ENCODE assay signal across 8 mouse cellular contexts in the genomic region with DNA sequence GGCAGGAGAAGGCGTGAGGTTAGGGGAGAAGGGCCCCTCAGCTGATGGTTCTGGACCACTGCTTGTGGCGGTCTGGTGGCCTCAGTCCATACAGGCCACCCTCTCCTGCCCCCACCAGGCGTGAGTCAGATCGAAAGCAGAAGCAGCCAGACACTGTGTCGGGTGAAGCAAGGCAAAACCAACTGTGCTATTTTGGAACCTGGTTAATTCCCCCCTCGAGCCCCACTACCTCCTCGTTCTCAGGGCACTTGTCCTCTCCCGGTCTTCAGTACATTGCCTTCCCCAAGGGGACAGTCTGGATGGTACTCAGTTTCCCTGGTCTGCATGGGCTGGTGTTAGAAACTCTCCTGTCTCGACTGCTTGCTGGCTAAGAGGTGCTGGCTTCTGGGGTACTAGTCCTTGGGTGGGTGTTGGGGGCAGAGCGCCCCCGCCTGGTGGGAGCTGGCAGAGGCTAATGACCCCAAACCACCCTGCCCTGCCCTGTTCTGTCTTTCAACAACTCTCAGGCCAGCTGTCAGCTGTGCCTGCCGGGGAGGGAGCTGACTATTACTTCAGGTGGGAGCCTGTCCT. TPM values are rescaled to one million over a fixed set of nuclear protein-coding genes. Genes with fewer than 3 reads are reported as not detected.
DNase-seq lines count a peak whose midpoint lies in the region; ATAC-seq lines count a peak whose summit lies in the region.

No protein-coding gene starts in this region.

- H3K9me3 ChIP-seq in liver, embryonic 15.5 days (replicated peaks) = no peaks in the 10 kb centered on the region

- 14% methylated on average over 12 of the region's 12 CpGs for WGBS in liver, embryonic 15.5 days (ENCODE audit: insufficient replicate concordance)

- no peak overlapping the region for H3K9ac ChIP-seq in liver, embryonic 15.5 days

- no peak overlapping the region for H3K4me3 ChIP-seq in liver, embryonic 15.5 days (replicated peaks)

- H3K27me3 ChIP-seq in liver, embryonic 15.5 days = 0 out of 2 replicates have a peak, but pooled peaks cover 3% of the 10 kb centered on the region

- DNase-seq in adrenal gland, postnatal 14 days = peak; percentile 58
- no peak for DNase-seq in adrenal gland, adult 8-10 months
- peak; percentile 9 to 38 for DNase-seq in CD8-positive naive resting alpha-beta T cell, adult 2 months (ENCODE audit: low read depth in 2 of 2, low spot score in 2 of 2)
- DNase-seq in heart, adult 18-20 months = peak; percentile 76 to 85
- peak; percentile 83 to 86 for DNase-seq in spleen, adult 18-20 months
- no peak for DNase-seq in adipocyte (ENCODE audit: low spot score)
- DNase-seq in right cerebral cortex, postnatal 14 days = no peak

- peak overlapping the region; percentile 61 for H3K27ac ChIP-seq in liver, embryonic 15.5 days (replicated peaks)

- H3K4me1 ChIP-seq in liver, embryonic 15.5 days (replicated peaks) = peaks cover 46% of the 10 kb centered on the region

- peak overlapping the region; percentile 41 for H3K4me2 ChIP-seq in liver, embryonic 15.5 days

- H3K36me3 ChIP-seq in liver, embryonic 15.5 days (replicated peaks) = no peaks in the 10 kb centered on the region

- ATAC-seq in liver, embryonic 15.5 days (ENCODE audit: insufficient read depth) = peak; percentile 38; the same call in 1 of the 2 replicates

RNA-seq across cellular contexts. Expression of a gene that starts 32.0 kb away (rescaled TPM):
- total RNA-seq in adrenal gland, postnatal 14 days (2021) = 18.9 and 22.3 TPM in 2 replicates
- 10 to 100 TPM; 17.3 to 32.1 (median 24.2) TPM for total RNA-seq in adrenal gland, adult 8-10 months (2022)
- total RNA-seq in heart, adult 18-20 months (2021) = 10 to 100 TPM; 35.0 to 40.0 TPM
- polyA plus RNA-seq in liver, embryonic 15.5 days (2015; fragmentation: Nextera tagmentation; extraction: Ambion mirVana) = 4.6 and 5.3 TPM in 2 replicates

RNA-seq across cellular contexts. Expression of a gene that starts 42.1 kb away (rescaled TPM):
- total RNA-seq in adrenal gland, postnatal 14 days (2021) = not detected in 2 replicates
- total RNA-seq in adrenal gland, adult 8-10 months (2022) = not detected
- total RNA-seq in heart, adult 18-20 months (2021) = not detected
- not detected in 2 replicates for polyA plus RNA-seq in liver, embryonic 15.5 days (2015; fragmentation: Nextera tagmentation; extraction: Ambion mirVana)

Comparison
In these comparisons a context has a peak if more than half of its experiments do, and no peak if none do; other contexts are left out.
1. DNase-seq: peak in adrenal gland, postnatal 14 days (single experiment), CD8-positive naive resting alpha-beta T cell, adult 2 months (2 of 2), heart, adult 18-20 months (2 of 2) and spleen, adult 18-20 months (2 of 2); none in adrenal gland, adult 8-10 months (single experiment), adipocyte (single experiment) and right cerebral cortex, postnatal 14 days (single experiment).